Mouse (Mus musculus): ENCODE results near the gene Tbrg1.

GRCm38 (mm10) chr9:37625129-37625528, 32.0 kb downstream of the Tbrg1 start:
- TF ChIP-seq CTCF (IDR thresholded peaks at IDR 0.05) (no peak), EP300 (IDR thresholded peaks at IDR 0.05; ENCODE audit: insufficient read depth, low read depth, low read length) (no peak), POLR2A (IDR thresholded peaks at IDR 0.05; ENCODE audit: insufficient read depth, low read depth, low read length) (no peak)

Data from heart, adult 2 months (tissue).